Comparison of ENCODE assay signal across 25 mouse cellular contexts in the genomic region with DNA sequence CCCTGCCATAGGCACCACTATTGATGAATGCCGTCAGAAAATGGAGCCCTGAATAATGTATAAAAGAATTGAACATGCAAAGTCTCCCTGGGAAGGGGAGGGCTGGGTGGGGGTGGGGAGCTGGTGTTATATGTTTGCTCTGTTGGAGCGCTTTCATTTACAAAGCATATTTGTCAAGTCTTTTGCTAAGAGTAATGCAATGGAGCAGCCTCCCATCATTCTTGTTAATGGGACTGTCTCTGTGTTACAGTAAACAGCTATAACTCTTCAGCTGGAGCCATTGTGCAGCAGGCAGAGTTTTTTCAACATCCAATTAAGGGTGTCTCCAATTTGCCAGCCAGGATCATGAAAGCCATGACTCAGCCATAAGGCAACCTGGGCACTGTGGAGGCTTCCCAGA.
"Had no signal": no experiment of that assay in that cellular context is flagged by ENCODE, and none has a peak within 500 bp of the region (broad histone marks: within the 10 kb centered on the region; RNA-seq: fewer than 3 reads in every experiment).

No protein-coding gene starts in this region.

- ATAC-seq: liver, embryonic 12.5 days; midbrain, embryonic 15.5 days had no signal

- H3K27ac ChIP-seq: kidney, embryonic 15.5 days; layer of hippocampus, adult 2 months; limb, embryonic 10.5 days; limb, embryonic 13.5 days; liver, embryonic 12.5 days; liver, embryonic 15.5 days; lung, embryonic 15.5 days; midbrain, embryonic 15.5 days; neural tube, embryonic 12.5 days; stomach, embryonic 15.5 days had no signal

- H3K36me3 ChIP-seq: kidney, embryonic 15.5 days; limb, embryonic 10.5 days; limb, embryonic 13.5 days; liver, embryonic 12.5 days; liver, embryonic 15.5 days; lung, embryonic 15.5 days; midbrain, embryonic 15.5 days; neural tube, embryonic 12.5 days; stomach, embryonic 15.5 days had no signal

- H3K4me1 ChIP-seq: kidney, embryonic 15.5 days; limb, embryonic 10.5 days; limb, embryonic 13.5 days; liver, embryonic 12.5 days; liver, embryonic 15.5 days; lung, embryonic 15.5 days; megakaryocyte, embryonic 14.5 days; neural tube, embryonic 12.5 days; stomach, embryonic 15.5 days had no signal

- H3K4me2 ChIP-seq: kidney, embryonic 15.5 days; limb, embryonic 13.5 days; liver, embryonic 12.5 days; liver, embryonic 15.5 days; lung, embryonic 15.5 days; midbrain, embryonic 11.5 days; midbrain, embryonic 15.5 days; neural tube, embryonic 12.5 days; stomach, embryonic 15.5 days had no signal

- DNase-seq: kidney, adult 11 months; kidney, adult 8-10 months; kidney, postnatal 25 days; layer of hippocampus, adult 9-11 months; liver; lung, adult 18-20 months; lung, postnatal 10 days; lung, postnatal 36 days; right cerebral cortex, adult 18-20 months; right cerebral cortex, postnatal 14 days; spleen, adult 18-20 months; thymus, postnatal 25 days had no signal

- H3K4me3 ChIP-seq: kidney, embryonic 15.5 days; layer of hippocampus, adult 2 months; limb, embryonic 10.5 days; limb, embryonic 13.5 days; liver, embryonic 12.5 days; liver, embryonic 15.5 days; lung, embryonic 15.5 days; megakaryocyte, embryonic 14.5 days; midbrain, embryonic 15.5 days; myocyte; neural tube, embryonic 12.5 days; stomach, embryonic 15.5 days had no signal

- H3K9me3 ChIP-seq: kidney, embryonic 15.5 days; limb, embryonic 10.5 days; limb, embryonic 13.5 days; liver, embryonic 12.5 days; liver, embryonic 15.5 days; lung, embryonic 15.5 days; midbrain, embryonic 15.5 days; neural tube, embryonic 12.5 days; stomach, embryonic 15.5 days had no signal

- H3K27me3 ChIP-seq: kidney, embryonic 15.5 days; limb, embryonic 13.5 days; liver, embryonic 12.5 days; liver, embryonic 15.5 days; lung, embryonic 15.5 days; megakaryocyte, embryonic 14.5 days; midbrain, embryonic 15.5 days; neural tube, embryonic 12.5 days; stomach, embryonic 15.5 days had no signal

- H3K9ac ChIP-seq: kidney, embryonic 15.5 days; limb, embryonic 13.5 days; liver, embryonic 12.5 days; liver, embryonic 15.5 days; lung, embryonic 15.5 days; midbrain, embryonic 15.5 days; neural tube, embryonic 12.5 days; stomach, embryonic 15.5 days had no signal
